Mouse (Mus musculus) brain, embryonic 14.5 days (tissue): ENCODE results near the gene Aspn.

Experiments used
- CTCF ChIP-seq: fragments of 200-500 bp; IDR thresholded peaks from 2 replicates; pipeline ENCODE4 v1.5.1; 2012; ENCODE audit warnings: inconsistent platforms, mild to moderate bottlenecking, moderate library complexity, borderline replicate concordance; ENCODE audit not compliant: insufficient read depth, insufficient read length; ENCODE audit errors: extremely low read depth
- POLR2A ChIP-seq: fragments of 200-500 bp; IDR thresholded peaks from 2 replicates; pipeline ENCODE4 v1.6.1; 2012; ENCODE audit warnings: mild to moderate bottlenecking, inconsistent platforms, borderline replicate concordance; ENCODE audit not compliant: poor library complexity, insufficient read depth, insufficient read length, severe bottlenecking; ENCODE audit errors: extremely low read depth

DNA sequence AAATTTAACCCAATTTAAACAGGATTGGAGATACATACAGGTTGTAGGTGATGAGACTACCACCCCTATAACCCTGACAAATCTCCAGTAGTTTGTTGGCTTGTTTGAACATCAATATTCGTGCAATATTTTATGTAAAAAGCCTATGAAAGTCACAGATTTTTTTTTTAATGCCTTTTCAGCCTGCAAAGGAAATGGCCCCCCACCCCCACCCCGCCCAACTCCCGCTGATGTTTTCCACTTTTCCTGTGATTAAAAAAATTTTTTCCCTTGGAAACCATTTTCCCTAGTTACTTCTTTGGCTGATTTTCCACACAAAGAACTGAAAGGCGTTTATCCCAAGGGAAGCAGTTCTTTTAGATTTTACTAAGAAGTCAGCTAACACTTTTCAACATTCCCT is 39.7 kb upstream of the Aspn start, which contains the start of gene Ecm2:
- TF ChIP-seq CTCF (no peak), POLR2A (no peak)
